Mouse (Mus musculus): ENCODE measurements at regions not wholly inside any gene's neighbourhood (a gene's known extent, or its start where the extent isn't known, plus 50 kb on each side); places are given as distances from the start of the nearest gene placed in this dataset.
"Not testable (repeated sequence)": the region's sequence is repeated elsewhere in the genome, so short reads cannot be mapped to it uniquely, and the experiment has no call there.

DNA sequence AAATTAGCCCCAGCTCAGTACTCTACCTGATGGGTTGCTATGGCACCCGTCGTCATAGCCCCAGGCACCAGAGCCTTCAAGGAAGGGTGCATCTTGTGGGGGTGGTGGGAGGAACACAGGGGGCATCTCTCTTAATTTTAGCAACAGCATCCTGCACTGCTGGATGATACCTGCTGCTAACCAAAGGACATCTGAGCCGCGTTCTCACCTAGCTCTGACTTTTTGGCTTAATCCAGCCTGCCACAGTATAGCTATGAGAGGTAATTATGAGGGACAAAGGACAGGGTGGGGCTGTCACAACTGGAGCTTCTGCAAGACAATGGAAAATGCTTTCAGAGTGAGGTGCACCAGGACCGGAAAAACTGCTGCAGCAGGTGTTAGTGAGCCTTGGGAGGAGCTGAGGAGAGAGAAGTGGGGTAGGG lies 173.5 kb downstream of the Adgrd1 start:
- DNase-seq (ENCODE audit: low spot score), result no peak

DNA sequence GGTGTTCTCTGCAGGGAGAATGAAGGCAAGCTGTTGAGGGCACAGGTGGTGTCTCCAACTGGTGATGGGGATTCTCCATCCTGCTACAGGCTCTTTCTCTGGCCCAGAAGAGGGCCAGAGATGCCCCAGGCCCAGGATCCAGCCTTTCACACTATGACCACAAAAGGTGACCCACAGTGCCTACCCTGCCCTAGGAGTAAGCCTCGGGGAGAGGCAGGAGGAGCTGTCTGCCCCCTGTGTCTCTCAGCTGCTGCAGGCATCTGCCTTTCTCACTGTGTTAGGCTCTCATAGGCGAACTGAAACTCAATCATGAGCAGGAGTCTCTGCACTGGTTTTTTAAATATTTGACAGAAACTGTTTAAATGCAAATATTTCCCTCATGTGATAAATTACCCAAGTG lies 184.9 kb downstream of the Adgrd1 start:
- H3K4me3 ChIP-seq (ENCODE audit: low read depth, low read length), result no peak overlapping the region
- no peaks in the 10 kb centered on the region for H3K27me3 ChIP-seq (ENCODE audit: insufficient read depth, low read length)
- no peak for ATAC-seq (ENCODE audit: extremely low read depth, insufficient number of reproducible peaks, low FRiP score, poor library complexity, severe bottlenecking)
- DNase-seq (ENCODE audit: low spot score), result no peak
- TF ChIP-seq GATA2 (IDR thresholded peaks at IDR 0.05; ENCODE audit: borderline replicate concordance, low read depth, low read length) (no peak), TAL1 (conservative IDR thresholded peaks at IDR 0.05; ENCODE audit: low read depth, low read length) (no peak), POLR2AphosphoS5 (IDR thresholded peaks at IDR 0.05; ENCODE audit: insufficient replicate concordance, low read depth, low read length) (no peak), GATA1 (IDR thresholded peaks at IDR 0.05; ENCODE audit: borderline replicate concordance, low read length) (no peak), CTCF (IDR thresholded peaks at IDR 0.05; ENCODE audit: low read depth, low read length) (no peak)
- H3K4me1 ChIP-seq (ENCODE audit: insufficient read depth, low read depth, low read length), result no peaks in the 10 kb centered on the region
- H3K36me3 ChIP-seq (replicated peaks), result no peaks in the 10 kb centered on the region
- peaks cover 70% of the 10 kb centered on the region for H3K9me3 ChIP-seq (replicated peaks)

More for the DNA sequence above, 173.5 kb downstream of the Adgrd1 start:
- Histone ChIP-seq H3K36me3 (replicated peaks) (no peaks in the 10 kb centered on the region), H3K9me3 (replicated peaks) (peaks cover 89% of the 10 kb centered on the region), H3K4me1 (ENCODE audit: insufficient read depth, low read depth, low read length) (no peaks in the 10 kb centered on the region), H3K27me3 (ENCODE audit: insufficient read depth, low read length) (no peaks in the 10 kb centered on the region), H3K4me3 (ENCODE audit: low read depth, low read length) (no peak overlapping the region)
- TF ChIP-seq TAL1 (conservative IDR thresholded peaks at IDR 0.05; ENCODE audit: low read depth, low read length), result no peak
- TF ChIP-seq POLR2AphosphoS5 (IDR thresholded peaks at IDR 0.05; ENCODE audit: insufficient replicate concordance, low read depth, low read length), result no peak
- no peak for TF ChIP-seq GATA2 (IDR thresholded peaks at IDR 0.05; ENCODE audit: borderline replicate concordance, low read depth, low read length)
- TF ChIP-seq CTCF (IDR thresholded peaks at IDR 0.05; ENCODE audit: low read depth, low read length), result no peak
- no peak for TF ChIP-seq GATA1 (IDR thresholded peaks at IDR 0.05; ENCODE audit: borderline replicate concordance, low read length)
- ATAC-seq (ENCODE audit: extremely low read depth, insufficient number of reproducible peaks, low FRiP score, poor library complexity, severe bottlenecking), result no peak

DNA sequence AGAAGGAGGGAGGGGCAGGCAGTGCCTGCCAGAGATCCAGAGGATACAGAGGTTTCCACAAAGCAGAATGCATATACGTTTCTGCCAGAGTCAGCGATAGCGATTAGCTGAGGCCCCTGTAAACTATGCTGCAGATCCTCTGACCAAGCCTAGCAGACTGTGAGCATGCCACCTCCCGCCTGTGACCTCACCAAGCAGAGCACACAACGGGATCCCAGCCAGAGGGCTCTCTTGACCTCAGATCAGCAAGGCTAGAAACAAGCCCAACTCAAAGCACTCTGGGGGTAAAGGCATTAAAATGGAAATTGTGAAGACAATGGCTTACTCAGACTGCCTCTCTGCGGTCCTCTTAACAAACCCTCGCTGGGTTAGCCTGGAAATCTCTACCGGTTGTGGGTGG lies 185.6 kb downstream of the Adgrd1 start:
- Histone ChIP-seq H3K27me3 (ENCODE audit: insufficient read depth, low read length) (no peaks in the 10 kb centered on the region), H3K4me1 (ENCODE audit: insufficient read depth, low read depth, low read length) (no peaks in the 10 kb centered on the region), H3K9me3 (replicated peaks) (peaks cover 70% of the 10 kb centered on the region), H3K36me3 (replicated peaks) (no peaks in the 10 kb centered on the region), H3K4me3 (ENCODE audit: low read depth, low read length) (no peak overlapping the region)
- ATAC-seq (ENCODE audit: extremely low read depth, insufficient number of reproducible peaks, low FRiP score, poor library complexity, severe bottlenecking) (no peak), DNase-seq (ENCODE audit: low spot score) (no peak)
- TF ChIP-seq GATA2 (IDR thresholded peaks at IDR 0.05; ENCODE audit: borderline replicate concordance, low read depth, low read length) (no peak), GATA1 (IDR thresholded peaks at IDR 0.05; ENCODE audit: borderline replicate concordance, low read length) (no peak), TAL1 (conservative IDR thresholded peaks at IDR 0.05; ENCODE audit: low read depth, low read length) (no peak), CTCF (IDR thresholded peaks at IDR 0.05; ENCODE audit: low read depth, low read length) (no peak), POLR2AphosphoS5 (IDR thresholded peaks at IDR 0.05; ENCODE audit: insufficient replicate concordance, low read depth, low read length) (no peak)

DNA sequence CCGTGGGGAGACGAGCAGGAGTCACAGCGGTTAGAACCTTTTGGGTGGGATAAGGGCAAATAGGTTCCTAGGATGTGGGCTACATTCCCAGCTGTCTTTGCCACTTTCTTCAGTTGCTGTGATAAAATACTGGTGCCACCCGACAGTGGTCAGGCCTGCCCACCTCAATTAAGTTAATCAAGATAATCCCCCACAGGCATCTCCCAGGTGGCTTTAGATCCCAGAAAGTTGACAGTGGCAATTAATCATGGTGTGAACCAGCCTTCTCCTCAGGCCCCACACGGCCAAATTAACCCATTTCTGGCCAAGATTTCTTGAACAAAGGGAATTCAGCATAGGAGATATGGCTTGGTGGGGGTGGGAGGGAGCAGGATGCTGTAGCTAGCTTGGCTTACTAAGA lies 186.3 kb downstream of the Adgrd1 start:
- no peak overlapping the region for H3K4me3 ChIP-seq (ENCODE audit: low read depth, low read length)
- H3K36me3 ChIP-seq (replicated peaks), result no peaks in the 10 kb centered on the region
- no peaks in the 10 kb centered on the region for H3K27me3 ChIP-seq (ENCODE audit: insufficient read depth, low read length)
- ATAC-seq (ENCODE audit: extremely low read depth, insufficient number of reproducible peaks, low FRiP score, poor library complexity, severe bottlenecking), result no peak
- peaks cover 74% of the 10 kb centered on the region for H3K9me3 ChIP-seq (replicated peaks)
- DNase-seq (ENCODE audit: low spot score), result no peak
- no peaks in the 10 kb centered on the region for H3K4me1 ChIP-seq (ENCODE audit: insufficient read depth, low read depth, low read length)
- no peak for TF ChIP-seq CTCF (IDR thresholded peaks at IDR 0.05; ENCODE audit: low read depth, low read length)
- TF ChIP-seq GATA2 (IDR thresholded peaks at IDR 0.05; ENCODE audit: borderline replicate concordance, low read depth, low read length), result no peak

DNA sequence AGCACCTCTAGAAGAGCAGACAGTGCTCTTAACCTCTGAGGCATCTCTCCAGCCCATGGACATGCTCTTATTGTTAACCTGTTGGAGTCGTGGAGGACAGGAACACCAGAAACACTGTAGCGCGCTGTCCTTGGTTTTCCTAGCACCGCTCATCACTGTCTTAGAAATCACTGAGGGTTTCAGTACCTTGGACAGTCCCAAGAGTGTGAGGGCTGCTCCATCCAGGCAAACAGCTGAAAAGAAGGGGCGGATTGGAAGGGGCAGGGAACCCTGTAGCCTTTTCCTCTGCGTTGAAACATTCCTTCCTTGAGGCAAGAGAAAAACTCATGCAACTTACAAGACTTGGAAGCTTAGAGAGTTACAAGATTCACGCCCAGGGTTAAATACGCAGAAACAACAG lies 190.9 kb downstream of the Adgrd1 start:
- ATAC-seq (ENCODE audit: extremely low read depth, insufficient number of reproducible peaks, low FRiP score, poor library complexity, severe bottlenecking) (no peak), DNase-seq (ENCODE audit: low spot score) (no peak)
- Histone ChIP-seq H3K27me3 (ENCODE audit: insufficient read depth, low read length) (no peaks in the 10 kb centered on the region), H3K36me3 (replicated peaks) (no peaks in the 10 kb centered on the region), H3K9me3 (replicated peaks) (peaks cover 77% of the 10 kb centered on the region), H3K4me3 (ENCODE audit: low read depth, low read length) (no peak overlapping the region), H3K4me1 (ENCODE audit: insufficient read depth, low read depth, low read length) (no peaks in the 10 kb centered on the region)
- TF ChIP-seq TAL1 (conservative IDR thresholded peaks at IDR 0.05; ENCODE audit: low read depth, low read length) (no peak), CTCF (IDR thresholded peaks at IDR 0.05; ENCODE audit: low read depth, low read length) (no peak), POLR2AphosphoS5 (IDR thresholded peaks at IDR 0.05; ENCODE audit: insufficient replicate concordance, low read depth, low read length) (no peak), GATA1 (IDR thresholded peaks at IDR 0.05; ENCODE audit: borderline replicate concordance, low read length) (no peak), GATA2 (IDR thresholded peaks at IDR 0.05; ENCODE audit: borderline replicate concordance, low read depth, low read length) (no peak)

DNA sequence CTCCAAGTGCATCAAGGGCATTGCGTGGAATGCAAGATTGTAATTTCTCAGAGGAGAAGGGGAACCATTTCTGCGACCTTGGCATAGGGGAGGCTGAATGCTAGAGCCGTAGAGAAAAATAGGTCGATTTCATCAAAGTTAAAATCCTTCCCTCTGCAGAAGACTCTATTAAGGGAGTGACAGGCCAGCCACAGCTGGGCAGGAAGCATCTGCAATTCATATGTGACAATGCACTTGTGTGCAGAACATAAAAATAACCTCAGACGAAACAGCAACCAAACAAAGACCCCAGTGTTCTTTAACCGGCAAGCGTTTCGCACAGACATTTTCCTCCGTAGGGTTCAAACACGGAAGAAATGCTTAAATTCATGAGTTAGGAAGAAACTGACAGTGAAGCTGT lies 196.3 kb downstream of the Adgrd1 start:
- H3K4me1 ChIP-seq (ENCODE audit: insufficient read depth, low read depth, low read length); H3K36me3 ChIP-seq (replicated peaks); H3K27me3 ChIP-seq (ENCODE audit: insufficient read depth, low read length); H3K4me3 ChIP-seq (ENCODE audit: low read depth, low read length); DNase-seq (ENCODE audit: low spot score); ATAC-seq (ENCODE audit: extremely low read depth, insufficient number of reproducible peaks, low FRiP score, poor library complexity, severe bottlenecking): not testable (repeated sequence)
- peaks cover 83% of the 10 kb centered on the region for H3K9me3 ChIP-seq (replicated peaks)

DNA sequence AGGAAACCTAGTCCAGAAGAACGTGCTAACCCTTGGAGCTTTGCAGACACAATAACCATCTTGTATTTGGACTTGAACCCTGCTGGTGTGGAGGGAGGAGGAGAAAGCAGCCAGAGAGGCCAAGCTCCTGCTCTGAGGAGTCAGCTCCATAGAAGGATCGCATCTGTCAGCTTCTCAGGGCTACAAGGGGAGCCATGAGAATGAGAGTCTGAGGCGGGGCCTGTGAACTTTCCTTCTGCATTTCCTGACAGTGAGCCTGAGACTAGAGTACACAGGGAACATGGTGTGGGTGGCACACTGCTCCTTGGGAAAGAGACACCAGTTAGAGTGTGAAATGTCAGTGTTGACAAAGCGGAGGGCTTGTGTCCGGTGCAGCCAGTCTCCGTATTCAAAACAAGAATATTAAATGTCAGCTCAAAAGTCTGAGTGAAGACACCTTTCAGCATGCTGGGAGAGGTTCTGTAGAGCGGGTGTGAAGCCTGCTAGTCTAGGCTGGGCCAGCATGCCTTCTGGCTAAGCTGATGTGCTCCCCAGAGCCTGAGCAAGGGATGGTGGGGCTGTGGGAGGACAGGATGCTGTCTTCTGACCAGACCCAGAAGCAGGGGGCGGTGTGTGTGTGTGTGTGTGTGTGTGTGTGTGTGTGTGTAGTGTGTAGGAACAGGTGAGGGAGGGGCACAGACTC lies 198.5 kb downstream of the Adgrd1 start:
- H3K36me3 ChIP-seq (replicated peaks); H3K27me3 ChIP-seq (ENCODE audit: insufficient read depth, low read length); H3K4me3 ChIP-seq (ENCODE audit: low read depth, low read length); DNase-seq (ENCODE audit: low spot score); ATAC-seq (ENCODE audit: extremely low read depth, insufficient number of reproducible peaks, low FRiP score, poor library complexity, severe bottlenecking); H3K4me1 ChIP-seq (ENCODE audit: insufficient read depth, low read depth, low read length): not testable (repeated sequence)
- peaks cover 82% of the 10 kb centered on the region for H3K9me3 ChIP-seq (replicated peaks)
